Mouse (Mus musculus) MEL (cell line): ENCODE data around the gene Zkscan1.

Source experiments
- CHD2 ChIP-seq: IDR thresholded peaks from 2 replicates; pipeline ENCODE4 v1.6.1; 2011; ENCODE audit warnings: low read length, improper control_type of control experiment
- CTCF ChIP-seq, 3 experiments: IDR thresholded peaks in 2 of 3; conservative IDR thresholded peaks in 1 of 3; 2 replicates each; pipeline ENCODE4 v1.5.1; 2011 to 2012; ENCODE audit warnings: low read length in 3 of 3, low read depth in 2 of 3, mild to moderate bottlenecking in 2 of 3, improper control_type of control experiment in 1 of 3, inconsistent platforms in 1 of 3, mixed read lengths in 1 of 3, moderate library complexity in 1 of 3; ENCODE audit not compliant: control insufficient read depth in 1 of 3, insufficient read depth in 1 of 3, poor library complexity in 1 of 3, severe bottlenecking in 1 of 3
- ELF1 ChIP-seq: IDR thresholded peaks from 2 replicates; pipeline ENCODE4 v1.6.1; 2014; ENCODE audit warnings: low read depth, mild to moderate bottlenecking, inconsistent platforms, low read length, improper control_type of control experiment, moderate library complexity
- KAT2A ChIP-seq: conservative IDR thresholded peaks from 2 replicates; pipeline ENCODE4 v1.6.1; 2012; ENCODE audit warnings: low read depth, low read length, improper control_type of control experiment, inconsistent platforms
- POLR2A ChIP-seq, 2 experiments: IDR thresholded peaks; 2 replicates each; pipeline ENCODE4 v1.6.1; 2011 to 2012; ENCODE audit warnings: low read length in 2 of 2, mild to moderate bottlenecking in 2 of 2, control low read depth in 1 of 2, improper control_type of control experiment in 1 of 2, low read depth in 1 of 2, moderate library complexity in 1 of 2; ENCODE audit not compliant: control insufficient read depth in 1 of 2, insufficient read depth in 1 of 2, poor library complexity in 1 of 2
- ZNF384 ChIP-seq: IDR thresholded peaks from 2 replicates; pipeline ENCODE4 v1.6.1; 2012; ENCODE audit warnings: low read depth, mild to moderate bottlenecking, inconsistent platforms, low read length, improper control_type of control experiment

DNA sequence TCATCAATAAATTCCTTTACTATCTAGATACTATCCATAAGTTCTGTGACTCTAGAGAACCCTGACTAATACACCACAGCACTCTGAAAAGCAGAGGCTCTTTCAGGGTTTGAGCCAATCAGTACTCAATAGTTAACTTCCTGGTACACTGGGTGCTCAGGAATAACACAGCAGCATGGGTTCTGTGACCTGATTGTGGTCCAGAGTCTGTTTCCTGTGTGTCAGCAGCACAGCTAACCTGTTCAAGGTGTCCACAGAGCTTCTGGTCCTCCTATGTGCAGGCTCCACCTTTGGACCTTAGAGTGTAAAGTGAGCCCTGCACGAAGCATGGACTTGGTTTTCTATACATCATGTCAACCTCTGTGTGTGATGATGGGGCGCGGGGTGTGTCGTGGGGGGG lies 11.1 kb upstream of the Zkscan1 start:
- no peak for TF ChIP-seq CHD2
- TF ChIP-seq CTCF (IDR thresholded peaks at IDR 0.05 in 2 of 3, conservative IDR thresholded peaks at IDR 0.05 in 1 of 3; ENCODE audit: control insufficient read depth in 1 of 3, insufficient read depth in 1 of 3, low read depth in 2 of 3, low read length in 3 of 3, poor library complexity in 1 of 3, severe bottlenecking in 1 of 3) = no peak
- no peak for TF ChIP-seq ELF1
- TF ChIP-seq ZNF384 = no peak
- no peak for TF ChIP-seq KAT2A
- TF ChIP-seq POLR2A (IDR thresholded peaks at IDR 0.05; ENCODE audit: control insufficient read depth in 1 of 2, insufficient read depth in 1 of 2, low read depth in 1 of 2, low read length in 2 of 2, poor library complexity in 1 of 2) = no peak
